Mouse (Mus musculus): Measurements from ENCODE around the gene Cel. TPM values are rescaled to one million over a fixed set of nuclear protein-coding genes. Genes with fewer than 3 reads are reported as not detected.

Gene Cel
- polyA plus RNA-seq, 1 experiment = 0.27 TPM

GRCm38 (mm10) chr2:28588574-28588973, 25.4 kb upstream of the Cel start:
- WGBS = 50% methylated on average over 1 of the region's 1 CpGs
- no peak for DNase-seq (ENCODE audit: low read depth, low spot score)

GRCm38 (mm10) chr2:28585730-28586129, 22.5 kb upstream of the Cel start:
- whole genome bisulfite sequencing = 25% methylated on average over 2 of the region's 2 CpGs
- DNase-seq (ENCODE audit: low read depth, low spot score) = no peak

DNA sequence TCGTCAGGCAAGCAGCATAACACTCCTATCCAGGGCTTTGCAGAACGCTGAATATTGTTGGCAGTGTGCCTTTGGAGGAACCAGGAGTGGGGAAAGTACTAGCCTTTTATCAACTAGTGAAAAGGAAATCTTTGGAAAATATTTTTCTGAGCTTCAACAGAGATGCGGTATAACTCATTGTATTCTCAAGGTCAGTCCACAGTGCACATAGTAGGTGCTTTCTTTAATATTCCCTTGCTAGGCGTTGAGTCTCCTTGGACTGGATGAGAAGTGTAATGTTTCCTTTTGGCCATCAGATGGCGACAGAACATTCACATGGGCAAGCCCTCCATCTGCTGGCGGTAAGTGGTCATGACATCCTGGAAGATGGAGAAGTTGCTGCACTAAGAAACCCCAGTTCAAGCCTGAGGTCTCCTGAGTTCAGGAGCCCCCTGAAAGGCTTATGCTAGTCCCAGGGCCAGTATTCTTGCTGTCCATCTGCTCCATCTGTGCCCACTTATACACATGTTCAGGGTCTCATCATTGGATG, 21.9 kb upstream of the Cel start:
- WGBS = 9% methylated on average over 6 of the region's 6 CpGs
- peak; percentile 71 for DNase-seq (ENCODE audit: low read depth, low spot score)

DNA sequence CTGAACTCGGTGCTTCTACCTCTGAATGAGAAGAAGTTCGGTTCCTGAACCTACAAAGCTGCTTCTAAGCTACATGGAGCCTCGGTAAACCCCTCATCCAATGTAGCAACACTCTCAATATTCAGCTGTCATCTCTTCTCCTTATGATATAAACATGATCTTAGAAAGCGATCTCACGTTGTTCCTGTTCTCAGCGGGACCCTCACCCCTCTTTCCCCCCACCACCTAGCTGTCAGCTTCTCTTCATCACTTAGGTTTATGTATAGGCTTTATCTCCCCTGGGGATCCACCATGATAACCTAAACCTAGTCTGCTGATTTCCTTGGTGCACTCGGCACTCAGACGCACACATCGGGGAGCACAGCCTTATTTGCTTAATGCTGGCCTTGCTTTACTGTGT, 20.4 kb upstream of the Cel start, which contains the start of gene Gtf3c5:
Gene Gtf3c5 (minus strand): TSS at position 101 of the 400 bp plus-strand sequence.
- DNase-seq (ENCODE audit: low read depth, low spot score) = no peak
- 78% methylated on average over 9 of the region's 9 CpGs for WGBS

- WGBS = under 1% methylated on average over 55 of the region's 56 CpGs
- DNase-seq (ENCODE audit: low read depth, low spot score) = peak; percentile 76
These were observed 19.6 kb upstream of the Cel start for GRCm38 (mm10) chr2:28582647-28583353.

DNA sequence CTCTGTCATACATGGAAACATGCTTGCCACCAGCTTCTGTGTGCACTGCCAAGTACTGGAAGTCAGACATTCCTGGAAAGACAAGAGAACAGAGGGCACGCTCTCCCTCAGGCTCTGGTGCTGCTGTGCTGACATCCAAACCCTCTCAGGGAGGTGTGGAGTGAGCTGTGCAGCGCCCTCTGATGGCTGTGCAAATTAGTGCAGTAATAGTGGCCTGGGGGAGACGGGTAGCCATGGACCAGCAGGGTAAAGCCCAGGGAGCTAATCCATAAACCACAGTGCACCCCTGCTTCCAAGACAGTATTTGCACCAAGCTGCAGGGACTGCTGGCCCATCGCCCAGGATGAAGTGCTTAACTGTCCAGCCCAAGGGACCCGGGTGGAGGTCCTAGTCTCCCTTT, 14.8 kb upstream of the Cel start:
- no peak for DNase-seq (ENCODE audit: low read depth, low spot score)
- 74% methylated on average over 5 of the region's 5 CpGs for WGBS

- 76% methylated on average over 3 of the region's 3 CpGs for WGBS
- no peak for DNase-seq (ENCODE audit: low read depth, low spot score)
These were observed 13.6 kb upstream of the Cel start for GRCm38 (mm10) chr2:28576815-28577214.

GRCm38 (mm10) chr2:28575341-28575740, 12.1 kb upstream of the Cel start:
- no peak for DNase-seq (ENCODE audit: low read depth, low spot score)
- 56% methylated on average over 4 of the region's 4 CpGs for WGBS

DNA sequence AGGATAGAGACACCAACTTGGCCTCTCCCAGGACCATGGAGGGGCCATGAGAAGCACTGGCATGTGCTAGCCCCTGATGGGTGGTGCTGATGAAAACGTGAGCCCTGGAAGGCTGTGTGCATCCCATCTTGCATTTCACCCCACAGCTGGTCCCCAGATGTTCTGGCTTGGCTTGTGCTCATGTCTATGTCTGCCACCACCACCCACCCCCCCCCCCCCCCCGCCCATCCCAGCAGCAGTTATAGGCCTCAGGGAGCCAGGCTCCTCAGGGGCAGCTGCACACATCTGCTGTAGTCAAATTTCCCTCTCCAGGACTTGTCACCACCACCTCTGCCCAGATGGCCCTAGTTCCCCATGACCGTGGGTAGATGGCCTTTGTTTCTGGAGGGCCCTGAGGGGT, 6.7 kb upstream of the Cel start:
- DNase-seq (ENCODE audit: low read depth, low spot score) = no peak
- 70% methylated on average over 3 of the region's 3 CpGs for WGBS

DNA sequence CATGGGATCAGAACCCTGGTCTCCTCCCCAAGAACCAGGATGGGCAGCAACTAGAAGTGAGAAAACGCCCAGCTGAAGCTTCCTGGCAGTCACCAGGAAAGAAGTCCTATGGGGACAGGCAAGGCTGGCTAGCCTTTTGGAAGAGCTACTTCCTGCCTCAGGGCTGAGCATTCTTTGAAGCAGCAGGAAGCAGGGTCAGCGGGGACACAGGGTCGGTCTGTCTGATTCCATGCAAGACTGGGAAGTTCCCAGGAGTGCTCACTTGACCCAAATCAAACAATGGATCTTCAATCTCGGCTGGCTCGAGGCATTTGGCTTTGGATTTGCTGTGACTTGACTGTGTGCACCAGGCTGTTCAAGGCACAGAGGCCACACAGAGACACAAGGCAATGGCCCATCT, 3.3 kb upstream of the Cel start:
- no peak for DNase-seq (ENCODE audit: low read depth, low spot score)
- 62% methylated on average over 5 of the region's 5 CpGs for WGBS

GRCm38 (mm10) chr2:28564380-28564779, 1.2 kb upstream of the Cel start:
- no peak for DNase-seq (ENCODE audit: low read depth, low spot score)
- WGBS = 95% methylated on average over 4 of the region's 4 CpGs

GRCm38 (mm10) chr2:28563830-28564229, 627 bp upstream of the Cel start:
- no peak for DNase-seq (ENCODE audit: low read depth, low spot score)

GRCm38 (mm10) chr2:28557452-28557851, 5.8 kb downstream of the Cel start:
- 72% methylated on average over 5 of the region's 5 CpGs for WGBS
- no peak for DNase-seq (ENCODE audit: low read depth, low spot score)

DNA sequence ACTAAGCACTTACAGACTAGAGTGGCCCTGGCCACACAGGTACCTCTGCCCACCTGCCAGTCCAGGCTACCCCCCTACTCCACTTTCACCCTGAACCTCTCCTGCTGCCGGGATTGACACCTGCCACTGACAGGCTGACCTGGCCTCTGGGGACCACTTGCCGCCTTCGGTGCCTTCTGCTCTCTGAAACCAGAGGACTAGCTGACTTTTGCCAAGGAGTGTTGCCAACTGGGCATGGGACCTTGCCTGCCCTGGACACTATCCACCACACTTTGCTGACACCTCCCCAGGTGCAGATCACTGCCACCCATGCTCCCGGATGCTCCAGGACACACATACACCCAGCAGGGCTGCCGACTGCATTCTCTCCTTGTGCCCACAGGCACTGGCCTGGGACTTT, 10.9 kb downstream of the Cel start:
- WGBS = 95% methylated on average over 5 of the region's 5 CpGs
- DNase-seq (ENCODE audit: low read depth, low spot score) = no peak

- 94% methylated on average over 13 of the region's 13 CpGs for WGBS
- DNase-seq (ENCODE audit: low read depth, low spot score) = no peak
These were observed 14.0 kb downstream of the Cel start for GRCm38 (mm10) chr2:28549157-28549556.

DNA sequence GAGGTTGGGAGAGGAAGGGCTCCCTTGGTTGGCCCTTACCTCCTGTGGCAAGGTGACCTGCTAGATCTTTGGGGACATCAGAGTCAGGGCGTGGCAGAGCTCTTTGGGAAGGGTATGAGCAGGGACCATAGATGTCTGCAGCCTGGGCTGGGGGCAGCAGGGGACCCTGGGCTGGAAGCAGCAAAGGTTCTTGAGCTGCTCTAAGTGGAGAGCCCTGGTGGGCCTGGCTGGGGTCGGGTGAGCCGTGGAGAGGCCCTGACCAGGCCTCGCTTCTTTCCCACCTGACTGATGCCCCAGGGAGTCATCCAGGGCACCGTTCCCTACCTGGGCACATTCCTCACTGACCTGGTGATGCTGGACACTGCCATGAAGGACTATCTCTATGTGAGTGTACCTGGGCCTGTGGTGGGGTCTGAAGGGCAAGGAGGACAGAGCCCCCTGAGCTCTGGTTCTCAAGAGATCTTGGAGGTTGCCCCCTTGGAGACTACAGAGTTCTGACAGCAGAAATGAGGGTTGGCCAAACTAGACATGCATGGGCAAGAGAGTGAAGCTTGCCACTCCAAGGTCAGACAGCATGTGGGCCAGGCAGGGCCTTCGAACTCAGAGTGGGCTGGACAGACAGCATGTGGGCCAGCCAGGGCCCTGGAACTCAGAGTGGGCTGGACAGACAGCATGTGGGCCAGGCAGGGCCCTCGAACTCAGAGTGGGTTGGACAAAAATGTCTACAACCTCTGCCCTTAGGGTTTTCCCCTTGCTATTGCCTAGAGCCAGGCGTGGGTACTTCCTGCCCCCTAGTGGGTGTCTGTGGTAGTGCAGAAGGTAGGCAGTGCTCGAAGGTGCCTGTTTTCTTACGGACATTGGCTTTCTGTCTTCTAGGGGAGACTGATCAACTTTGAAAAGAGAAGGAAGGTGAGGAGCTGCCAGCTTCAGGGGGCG, 15.7 kb downstream of the Cel start:
- no peak for DNase-seq (ENCODE audit: low read depth, low spot score)
- WGBS = 48% methylated on average over 11 of the region's 11 CpGs

DNA sequence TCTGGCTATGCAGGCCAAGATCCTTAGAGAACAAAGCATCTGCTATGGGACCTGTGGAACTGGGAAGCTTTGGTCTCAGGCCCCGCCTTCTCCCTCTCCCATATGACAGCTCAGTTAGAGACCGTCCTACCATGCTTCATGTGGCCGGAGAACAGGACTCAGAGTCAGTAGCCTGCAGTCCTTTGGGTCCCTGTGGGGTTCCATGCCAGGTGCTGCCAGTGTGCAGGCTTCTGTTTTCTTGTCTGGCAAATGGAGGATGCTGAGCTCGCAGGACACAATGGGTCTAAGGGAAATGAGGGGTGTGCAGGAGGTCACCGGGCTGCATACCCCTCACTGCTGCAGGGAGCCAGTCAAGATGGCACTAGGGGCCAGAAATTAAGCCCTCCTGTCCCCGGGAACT, 16.6 kb downstream of the Cel start:
- no peak for DNase-seq (ENCODE audit: low read depth, low spot score)
- WGBS = 80% methylated on average over 6 of the region's 6 CpGs

GRCm38 (mm10) chr2:28545976-28546375, 17.2 kb downstream of the Cel start:
- no peak for DNase-seq (ENCODE audit: low read depth, low spot score)

DNA sequence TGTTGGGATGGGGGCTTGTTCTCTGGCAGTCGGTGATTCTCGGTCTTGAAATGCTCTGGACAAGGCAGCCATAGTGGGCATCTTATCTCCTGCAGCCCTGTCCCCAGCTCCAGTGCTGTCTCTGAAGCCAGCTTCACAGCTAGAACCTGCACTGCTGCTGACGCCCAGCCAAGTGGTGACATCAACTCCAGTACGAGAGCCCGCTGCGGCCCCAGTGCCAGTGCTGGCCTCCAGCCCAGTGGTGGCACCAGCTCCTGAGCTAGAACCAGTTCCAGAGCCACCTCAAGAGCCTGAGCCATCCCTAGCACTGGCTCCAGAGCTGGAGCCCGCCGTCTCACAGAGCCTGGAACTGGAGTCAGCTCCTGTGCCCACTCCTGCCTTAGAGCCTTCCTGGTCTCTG, 19.3 kb downstream of the Cel start:
- DNase-seq (ENCODE audit: low read depth, low spot score) = no peak
- WGBS = 82% methylated on average over 8 of the region's 8 CpGs

- DNase-seq (ENCODE audit: low read depth, low spot score) = no peak
- 76% methylated on average over 8 of the region's 8 CpGs for WGBS
These were observed 22.5 kb downstream of the Cel start for GRCm38 (mm10) chr2:28540587-28541227.

Measured in large intestine, adult 2 months (tissue).